Mouse (Mus musculus): ENCODE data around the gene Dhx58. TPM values are rescaled to one million over a fixed set of nuclear protein-coding genes. Genes with fewer than 3 reads are reported as not detected.

The Dhx58 gene
- polyA plus RNA-seq, 1 experiment from 2014 or later: 3.3 TPM

DNA sequence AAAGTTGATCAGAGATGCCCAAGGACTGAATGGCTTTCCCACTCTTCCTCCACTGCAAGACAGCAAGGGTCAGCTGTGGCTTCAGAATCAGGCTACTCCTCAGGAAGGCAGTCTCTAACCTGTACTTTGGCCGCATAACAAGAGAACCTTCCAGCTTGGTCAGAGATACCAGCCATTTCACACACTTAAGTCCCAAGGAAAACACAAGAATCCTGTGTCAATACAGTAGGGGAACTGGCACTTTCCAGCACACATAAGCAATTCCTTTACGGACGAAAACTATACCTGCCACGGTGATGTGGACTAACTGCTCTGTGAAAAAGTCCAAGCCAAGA is 32.6 kb upstream of the Dhx58 start:
- H3K9ac ChIP-seq (replicated peaks; ENCODE audit: low read depth): peak overlapping the region; percentile 99; the same call in 1 of the 2 replicates
- H3K4me3 ChIP-seq (ENCODE audit: low read depth, low read length): peak overlapping the region; percentile 97; the same call in 1 of the 2 replicates
- H3K4me1 ChIP-seq (ENCODE audit: insufficient read depth, low read depth, low read length): peaks cover 16% of the 10 kb centered on the region
- no peaks in the 10 kb centered on the region for H3K27me3 ChIP-seq (replicated peaks; ENCODE audit: insufficient read depth, low read length)
- DNase-seq (ENCODE audit: low spot score) (no peak), ATAC-seq (no peak)
- H3K27ac ChIP-seq (ENCODE audit: low read length): 0 out of 2 replicates have a peak overlapping the region, but pooled peaks have one; percentile 85
- H3K9me3 ChIP-seq (ENCODE audit: low read length): no peaks in the 10 kb centered on the region
- no peaks in the 10 kb centered on the region for H3K36me3 ChIP-seq (ENCODE audit: insufficient read depth, low read length)
- TF ChIP-seq CTCF (IDR thresholded peaks at IDR 0.05) (no peak), EP300 (IDR thresholded peaks at IDR 0.05) (no peak)
- peak overlapping the region; percentile 73 for H3K4me2 ChIP-seq (replicated peaks; ENCODE audit: low read depth, low read length)
- 47% methylated on average over 4 of the region's 4 CpGs for WGBS

GRCm38 (mm10) chr11:100735954-100736745 is 32.1 kb upstream of the Dhx58 start:
- ATAC-seq (no peak), DNase-seq (ENCODE audit: low spot score) (no peak)
- H3K27me3 ChIP-seq (replicated peaks; ENCODE audit: insufficient read depth, low read length): no peaks in the 10 kb centered on the region
- H3K27ac ChIP-seq (ENCODE audit: low read length): peak overlapping the region; percentile 20; the same call in 1 of the 2 replicates
- 62% methylated on average over 14 of the region's 14 CpGs for WGBS
- H3K4me3 ChIP-seq (ENCODE audit: low read depth, low read length): no peak overlapping the region; the same call in 1 of the 2 replicates
- H3K36me3 ChIP-seq (ENCODE audit: insufficient read depth, low read length): no peaks in the 10 kb centered on the region
- no peaks in the 10 kb centered on the region for H3K9me3 ChIP-seq (ENCODE audit: low read length)
- H3K4me2 ChIP-seq (replicated peaks; ENCODE audit: low read depth, low read length): peak overlapping the region; percentile 73
- TF ChIP-seq EP300 (IDR thresholded peaks at IDR 0.05) (no peak), CTCF (IDR thresholded peaks at IDR 0.05) (no peak)
- H3K4me1 ChIP-seq (ENCODE audit: insufficient read depth, low read depth, low read length): peaks cover 16% of the 10 kb centered on the region
- no peak overlapping the region; the same call in 1 of the 2 replicates for H3K9ac ChIP-seq (replicated peaks; ENCODE audit: low read depth)

DNA sequence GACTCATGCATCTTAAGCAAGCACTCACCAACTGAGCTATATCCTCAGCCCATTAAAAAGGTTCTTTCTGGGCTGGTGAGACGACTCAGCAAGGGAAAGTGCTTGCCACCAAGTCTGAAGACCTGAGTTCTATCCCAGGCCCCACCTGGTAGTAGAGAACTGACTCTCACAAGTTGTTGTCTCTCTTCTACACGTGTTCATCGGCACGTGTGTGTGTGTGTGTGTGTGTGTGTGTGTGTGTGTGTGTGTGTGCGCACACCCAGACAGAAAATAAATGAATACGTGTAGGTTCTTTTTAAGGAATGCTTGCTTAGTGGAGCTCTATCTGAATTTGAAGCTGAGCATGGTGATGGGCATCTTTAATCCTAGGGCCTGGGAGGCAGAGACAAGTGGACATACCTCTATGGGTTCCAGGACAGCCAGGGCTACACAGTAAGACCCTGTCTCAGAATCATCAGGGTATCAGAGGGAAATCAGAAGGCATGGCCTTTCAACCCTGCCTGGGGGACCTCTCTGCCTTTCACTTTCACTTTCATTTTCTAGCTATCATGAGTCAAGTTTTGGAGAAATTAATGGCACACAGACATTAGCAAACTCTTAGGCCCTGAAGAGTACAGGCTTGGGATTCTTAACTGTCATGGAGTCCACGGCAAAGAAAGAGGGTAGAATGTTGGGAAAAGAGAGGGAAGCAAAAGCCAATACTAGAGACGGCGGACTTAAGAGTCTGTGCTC is 31.2 kb upstream of the Dhx58 start:
- no peak for ATAC-seq
- TF ChIP-seq CTCF (IDR thresholded peaks at IDR 0.05): no peak
- TF ChIP-seq EP300 (IDR thresholded peaks at IDR 0.05): no peak
- H3K4me2 ChIP-seq (replicated peaks; ENCODE audit: low read depth, low read length): peak overlapping the region; percentile 73
- no peaks in the 10 kb centered on the region for H3K27me3 ChIP-seq (replicated peaks; ENCODE audit: insufficient read depth, low read length)
- DNase-seq (ENCODE audit: low spot score): no peak
- H3K4me1 ChIP-seq (ENCODE audit: insufficient read depth, low read depth, low read length): peaks cover 16% of the 10 kb centered on the region
- WGBS: 85% methylated on average over 9 of the region's 9 CpGs
- no peaks in the 10 kb centered on the region for H3K9me3 ChIP-seq (ENCODE audit: low read length)
- H3K36me3 ChIP-seq (ENCODE audit: insufficient read depth, low read length): no peaks in the 10 kb centered on the region
- H3K4me3 ChIP-seq (ENCODE audit: low read depth, low read length): no peak overlapping the region
- no peak overlapping the region; the same call in 1 of the 2 replicates for H3K9ac ChIP-seq (replicated peaks; ENCODE audit: low read depth)
- H3K27ac ChIP-seq (ENCODE audit: low read length): peak overlapping the region; percentile 20; the same call in 1 of the 2 replicates

- H3K9ac ChIP-seq (replicated peaks; ENCODE audit: low read depth): no peak overlapping the region
- DNase-seq (ENCODE audit: low spot score): no peak
- no peaks in the 10 kb centered on the region for H3K27me3 ChIP-seq (replicated peaks; ENCODE audit: insufficient read depth, low read length)
- no peak for ATAC-seq
- no peak overlapping the region for H3K4me2 ChIP-seq (replicated peaks; ENCODE audit: low read depth, low read length)
- H3K4me1 ChIP-seq (ENCODE audit: insufficient read depth, low read depth, low read length): peaks cover under 1% of the 10 kb centered on the region; the same call in 1 of the 2 replicates
- no peaks in the 10 kb centered on the region for H3K9me3 ChIP-seq (ENCODE audit: low read length)
- no peak overlapping the region for H3K4me3 ChIP-seq (ENCODE audit: low read depth, low read length)
- H3K36me3 ChIP-seq (ENCODE audit: insufficient read depth, low read length): no peaks in the 10 kb centered on the region
- H3K27ac ChIP-seq (ENCODE audit: low read length): no peak overlapping the region
- TF ChIP-seq EP300 (IDR thresholded peaks at IDR 0.05) (no peak), CTCF (IDR thresholded peaks at IDR 0.05) (no peak)
- 89% methylated on average over 6 of the region's 6 CpGs for WGBS
Observed at GRCm38 (mm10) chr11:100730477-100731205, 26.6 kb upstream of the Dhx58 start.

DNA sequence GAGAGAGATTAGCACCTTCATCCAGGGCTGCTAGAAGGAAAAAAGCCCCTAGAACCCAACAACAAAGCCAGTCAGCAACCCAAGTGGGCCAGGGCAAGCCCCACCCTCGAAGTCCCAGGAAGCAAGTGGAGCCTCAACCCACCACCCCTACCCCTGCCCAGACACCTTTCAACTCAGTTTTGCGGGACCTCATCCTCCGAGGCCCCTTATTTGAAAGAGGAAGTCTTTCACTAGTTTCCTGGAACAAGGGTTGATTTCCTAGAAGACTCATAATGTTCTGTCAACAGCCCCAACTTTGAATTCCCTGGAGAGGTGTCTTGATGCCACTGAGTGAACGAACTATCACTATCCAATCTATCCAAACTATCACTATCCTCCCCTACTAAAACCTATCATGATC is 25.9 kb upstream of the Dhx58 start:
- no peaks in the 10 kb centered on the region for H3K9me3 ChIP-seq (ENCODE audit: low read length)
- 77% methylated on average over 4 of the region's 4 CpGs for WGBS
- no peaks in the 10 kb centered on the region for H3K27me3 ChIP-seq (replicated peaks; ENCODE audit: insufficient read depth, low read length)
- no peak for TF ChIP-seq EP300 (IDR thresholded peaks at IDR 0.05)
- no peak for TF ChIP-seq CTCF (IDR thresholded peaks at IDR 0.05)
- peaks cover 5% of the 10 kb centered on the region for H3K4me1 ChIP-seq (ENCODE audit: insufficient read depth, low read depth, low read length)
- no peak overlapping the region for H3K9ac ChIP-seq (replicated peaks; ENCODE audit: low read depth)
- H3K4me3 ChIP-seq (ENCODE audit: low read depth, low read length): no peak overlapping the region
- no peak overlapping the region for H3K4me2 ChIP-seq (replicated peaks; ENCODE audit: low read depth, low read length)
- no peaks in the 10 kb centered on the region for H3K36me3 ChIP-seq (ENCODE audit: insufficient read depth, low read length)
- DNase-seq (ENCODE audit: low spot score) (no peak), ATAC-seq (no peak)
- no peak overlapping the region for H3K27ac ChIP-seq (ENCODE audit: low read length)

GRCm38 (mm10) chr11:100728601-100729000 is 24.5 kb upstream of the Dhx58 start:
- Histone ChIP-seq H3K4me1 (ENCODE audit: insufficient read depth, low read depth, low read length) (peaks cover 13% of the 10 kb centered on the region), H3K4me3 (ENCODE audit: low read depth, low read length) (no peak overlapping the region), H3K9ac (replicated peaks; ENCODE audit: low read depth) (no peak overlapping the region), H3K27ac (ENCODE audit: low read length) (no peak overlapping the region), H3K27me3 (replicated peaks; ENCODE audit: insufficient read depth, low read length) (no peaks in the 10 kb centered on the region), H3K4me2 (replicated peaks; ENCODE audit: low read depth, low read length) (no peak overlapping the region), H3K9me3 (ENCODE audit: low read length) (no peaks in the 10 kb centered on the region), H3K36me3 (ENCODE audit: insufficient read depth, low read length) (no peaks in the 10 kb centered on the region)
- ATAC-seq (no peak), DNase-seq (ENCODE audit: low spot score) (no peak)
- 82% methylated on average over 6 of the region's 6 CpGs for WGBS
- TF ChIP-seq EP300 (IDR thresholded peaks at IDR 0.05) (no peak), CTCF (IDR thresholded peaks at IDR 0.05) (no peak)
